Mouse (Mus musculus): ENCODE results near the gene Fgf7.

- no peak for TF ChIP-seq CTCF (conservative IDR thresholded peaks at IDR 0.05; ENCODE audit: low read length)
- TF ChIP-seq POU5F1 (IDR thresholded peaks at IDR 0.05; ENCODE audit: borderline replicate concordance, low read length) = no peak
These were observed 734 bp downstream of the Fgf7 start for GRCm38 (mm10) chr2:126035013-126035770.

All from E14TG2a.4 (cell line).